Mouse (Mus musculus): ENCODE measurements around the gene Klhl30. TPM values are rescaled to one million over a fixed set of nuclear protein-coding genes. Genes with fewer than 3 reads are reported as not detected.

Klhl30 gene
- polyA plus RNA-seq, 1 experiment from 2014 or later = 0.30 TPM

DNA sequence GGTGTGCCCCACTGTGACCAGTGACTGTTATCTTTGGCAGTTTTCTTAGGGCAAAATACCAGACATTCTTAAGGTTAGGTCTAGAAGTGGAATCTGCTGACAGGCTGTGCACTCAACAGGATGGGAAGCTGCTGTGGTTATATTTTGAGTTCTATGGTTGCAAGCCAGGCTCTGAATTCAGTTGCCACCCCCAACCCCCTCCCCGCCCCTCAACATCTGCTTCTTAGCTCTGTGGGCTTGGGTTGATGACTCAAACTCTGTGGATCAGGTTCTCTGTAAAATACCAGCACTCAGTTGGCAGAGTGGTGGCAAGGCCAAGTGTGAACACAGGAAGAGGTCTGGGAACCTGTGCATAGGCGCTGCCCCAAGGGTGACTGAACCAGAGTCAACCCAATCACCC, 1.5 kb downstream of the Klhl30 start:
- no peak for ATAC-seq
- Histone ChIP-seq H3K36me3 (ENCODE audit: control insufficient read depth, insufficient read depth, low read length) (no peaks in the 10 kb centered on the region), H3K4me2 (ENCODE audit: low read length) (no peak overlapping the region), H3K27me3 (replicated peaks; ENCODE audit: control insufficient read depth, insufficient read depth, low read length) (no peaks in the 10 kb centered on the region), H3K9ac (ENCODE audit: low read depth, low read length) (no peak overlapping the region), H3K27ac (ENCODE audit: low read depth, low read length) (no peak overlapping the region), H3K4me3 (ENCODE audit: low read length) (no peak overlapping the region), H3K4me1 (ENCODE audit: control insufficient read depth, insufficient read depth, low read depth, low read length) (no peaks in the 10 kb centered on the region), H3K9me3 (ENCODE audit: control insufficient read depth, low read length) (no peaks in the 10 kb centered on the region)
- WGBS = 93% methylated on average over 2 of the region's 2 CpGs

DNA sequence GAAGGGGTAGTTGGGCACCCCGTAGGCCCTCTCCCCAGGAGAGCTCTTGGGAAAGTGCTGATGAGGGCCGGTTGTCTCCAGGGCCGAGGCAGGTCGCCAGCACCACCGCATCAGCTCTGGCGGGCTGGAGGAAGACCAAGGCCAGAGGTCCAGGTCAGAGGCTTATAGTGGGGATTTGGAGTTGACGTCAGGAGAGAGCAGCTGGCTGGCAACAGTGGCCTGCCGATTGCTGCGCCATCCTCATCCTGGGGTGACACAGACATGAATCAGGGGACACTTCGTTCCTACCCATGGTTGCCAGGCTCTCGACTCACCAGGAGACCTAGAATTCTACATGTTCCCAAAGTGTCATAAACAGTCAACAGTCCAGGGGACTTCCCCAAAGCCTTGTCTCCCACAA, 5.3 kb downstream of the Klhl30 start:
- WGBS = 84% methylated on average over 11 of the region's 11 CpGs
- H3K4me1 ChIP-seq (ENCODE audit: control insufficient read depth, insufficient read depth, low read depth, low read length) = no peaks in the 10 kb centered on the region
- H3K27ac ChIP-seq (ENCODE audit: low read depth, low read length) = no peak overlapping the region
- H3K9me3 ChIP-seq (ENCODE audit: control insufficient read depth, low read length) = no peaks in the 10 kb centered on the region
- no peaks in the 10 kb centered on the region for H3K27me3 ChIP-seq (replicated peaks; ENCODE audit: control insufficient read depth, insufficient read depth, low read length)
- no peaks in the 10 kb centered on the region for H3K36me3 ChIP-seq (ENCODE audit: control insufficient read depth, insufficient read depth, low read length)
- H3K4me3 ChIP-seq (ENCODE audit: low read length) = no peak overlapping the region
- ATAC-seq = no peak
- no peak overlapping the region for H3K9ac ChIP-seq (ENCODE audit: low read depth, low read length)
- no peak overlapping the region for H3K4me2 ChIP-seq (ENCODE audit: low read length)

DNA sequence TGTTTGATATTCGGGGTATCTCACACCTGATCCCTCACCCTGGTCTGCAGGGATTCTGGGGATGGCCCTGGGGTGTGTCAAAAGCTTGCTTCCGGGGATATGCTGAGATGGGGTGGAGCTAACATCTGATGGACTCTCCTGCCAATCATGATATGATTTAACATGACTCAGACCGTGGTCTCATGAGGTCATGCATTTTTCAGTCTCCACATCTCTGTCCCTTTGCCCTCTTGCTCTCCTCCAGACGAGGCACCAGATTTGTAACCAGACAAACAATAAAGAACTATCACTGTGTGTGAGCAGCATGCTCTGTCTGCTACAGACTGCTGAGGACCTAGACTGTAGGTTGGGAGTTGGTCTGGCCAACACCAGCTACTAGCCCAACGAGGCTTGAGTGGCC, 11.3 kb downstream of the Klhl30 start:
- H3K9ac ChIP-seq (ENCODE audit: low read depth, low read length) = no peak overlapping the region
- no peak overlapping the region for H3K4me2 ChIP-seq (ENCODE audit: low read length)
- H3K27me3 ChIP-seq (replicated peaks; ENCODE audit: control insufficient read depth, insufficient read depth, low read length) = peaks cover 3% of the 10 kb centered on the region; the same call in 1 of the 2 replicates
- ATAC-seq = no peak
- H3K27ac ChIP-seq (ENCODE audit: low read depth, low read length) = no peak overlapping the region
- H3K4me1 ChIP-seq (ENCODE audit: control insufficient read depth, insufficient read depth, low read depth, low read length) = peaks cover 7% of the 10 kb centered on the region
- no peak overlapping the region for H3K4me3 ChIP-seq (ENCODE audit: low read length)
- no peaks in the 10 kb centered on the region for H3K9me3 ChIP-seq (ENCODE audit: control insufficient read depth, low read length)
- no peaks in the 10 kb centered on the region for H3K36me3 ChIP-seq (ENCODE audit: control insufficient read depth, insufficient read depth, low read length)
- WGBS = 82% methylated on average over 5 of the region's 5 CpGs

DNA sequence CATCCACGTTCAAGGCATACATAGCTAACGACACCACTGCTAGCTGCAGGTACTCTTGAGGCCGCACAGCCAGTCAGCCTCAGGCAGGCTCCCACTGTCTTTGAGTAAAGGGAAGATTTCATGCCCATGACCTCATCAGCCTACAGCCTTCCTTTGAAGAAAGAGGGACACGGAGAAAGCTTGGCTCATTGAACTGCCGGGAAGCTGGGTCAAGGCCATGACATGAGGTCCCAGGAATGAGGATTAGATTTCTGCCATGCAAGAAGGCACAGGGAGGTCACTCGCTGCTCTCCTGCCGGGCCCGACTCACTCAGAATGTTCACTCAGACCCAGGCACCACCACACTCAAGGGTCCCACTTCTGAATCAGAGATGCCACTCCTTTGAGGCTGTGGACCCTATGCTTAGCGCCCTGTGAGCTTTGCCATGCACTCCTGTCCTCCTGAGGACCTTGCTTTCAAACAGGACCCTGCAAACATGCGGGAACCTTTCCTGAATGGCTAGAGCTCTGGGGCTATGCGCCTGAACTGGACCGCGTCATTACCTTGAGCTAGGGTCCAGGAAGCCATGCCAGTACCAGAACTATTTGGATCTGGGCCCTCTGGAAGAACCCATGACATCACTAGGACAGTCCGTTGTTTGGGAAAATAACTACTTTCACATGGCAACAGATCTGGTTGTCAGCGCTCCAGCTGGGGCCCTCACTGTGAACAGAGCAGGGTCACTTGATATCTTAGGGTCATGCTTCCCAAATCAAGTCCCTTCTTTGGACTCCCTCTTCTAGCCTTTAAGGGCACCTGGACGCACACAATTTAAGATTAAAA, 14.2 kb downstream of the Klhl30 start:
- Histone ChIP-seq H3K4me3 (ENCODE audit: low read length) (no peak overlapping the region), H3K36me3 (ENCODE audit: control insufficient read depth, insufficient read depth, low read length) (no peaks in the 10 kb centered on the region), H3K27ac (ENCODE audit: low read depth, low read length) (no peak overlapping the region), H3K4me2 (ENCODE audit: low read length) (no peak overlapping the region), H3K4me1 (ENCODE audit: control insufficient read depth, insufficient read depth, low read depth, low read length) (peaks cover 7% of the 10 kb centered on the region), H3K9ac (ENCODE audit: low read depth, low read length) (no peak overlapping the region), H3K27me3 (replicated peaks; ENCODE audit: control insufficient read depth, insufficient read depth, low read length) (peaks cover 7% of the 10 kb centered on the region), H3K9me3 (ENCODE audit: control insufficient read depth, low read length) (no peaks in the 10 kb centered on the region)
- no peak for ATAC-seq
- WGBS = 91% methylated on average over 16 of the region's 16 CpGs

DNA sequence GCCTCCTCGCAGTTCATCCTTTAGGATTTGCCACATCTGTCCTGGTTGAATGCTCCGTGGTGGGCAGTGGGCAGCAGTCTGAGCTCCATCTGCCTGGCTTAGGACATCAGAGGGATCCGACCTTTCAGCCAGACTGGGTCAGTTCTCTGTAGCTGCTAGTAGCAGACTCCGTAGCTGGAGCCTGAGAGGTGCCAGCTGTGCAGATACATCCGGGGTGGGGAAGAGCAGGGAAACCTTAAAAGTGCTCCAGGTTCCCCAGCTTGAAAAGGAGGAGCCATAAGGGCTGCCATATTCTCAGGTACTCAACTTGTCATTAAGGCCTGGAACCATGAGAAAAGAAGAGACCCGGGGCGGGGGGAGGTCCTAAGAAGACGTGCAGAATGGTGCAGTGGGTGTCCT, 15.0 kb downstream of the Klhl30 start:
- no peaks in the 10 kb centered on the region; the same call in 1 of the 2 replicates for H3K36me3 ChIP-seq (ENCODE audit: control insufficient read depth, insufficient read depth, low read length)
- H3K9me3 ChIP-seq (ENCODE audit: control insufficient read depth, low read length) = no peaks in the 10 kb centered on the region
- peaks cover 7% of the 10 kb centered on the region for H3K4me1 ChIP-seq (ENCODE audit: control insufficient read depth, insufficient read depth, low read depth, low read length)
- H3K9ac ChIP-seq (ENCODE audit: low read depth, low read length) = peak overlapping the region; percentile 55; the same call in 1 of the 2 replicates
- peak overlapping the region; percentile 39 for H3K4me3 ChIP-seq (ENCODE audit: low read length)
- H3K27me3 ChIP-seq (replicated peaks; ENCODE audit: control insufficient read depth, insufficient read depth, low read length) = peaks cover 7% of the 10 kb centered on the region
- no peak overlapping the region for H3K27ac ChIP-seq (ENCODE audit: low read depth, low read length)
- 0 out of 2 replicates have a peak, but pooled peaks have one; percentile 18 for ATAC-seq
- peak overlapping the region; percentile 67 for H3K4me2 ChIP-seq (ENCODE audit: low read length)
- WGBS = 28% methylated on average over 8 of the region's 8 CpGs

DNA sequence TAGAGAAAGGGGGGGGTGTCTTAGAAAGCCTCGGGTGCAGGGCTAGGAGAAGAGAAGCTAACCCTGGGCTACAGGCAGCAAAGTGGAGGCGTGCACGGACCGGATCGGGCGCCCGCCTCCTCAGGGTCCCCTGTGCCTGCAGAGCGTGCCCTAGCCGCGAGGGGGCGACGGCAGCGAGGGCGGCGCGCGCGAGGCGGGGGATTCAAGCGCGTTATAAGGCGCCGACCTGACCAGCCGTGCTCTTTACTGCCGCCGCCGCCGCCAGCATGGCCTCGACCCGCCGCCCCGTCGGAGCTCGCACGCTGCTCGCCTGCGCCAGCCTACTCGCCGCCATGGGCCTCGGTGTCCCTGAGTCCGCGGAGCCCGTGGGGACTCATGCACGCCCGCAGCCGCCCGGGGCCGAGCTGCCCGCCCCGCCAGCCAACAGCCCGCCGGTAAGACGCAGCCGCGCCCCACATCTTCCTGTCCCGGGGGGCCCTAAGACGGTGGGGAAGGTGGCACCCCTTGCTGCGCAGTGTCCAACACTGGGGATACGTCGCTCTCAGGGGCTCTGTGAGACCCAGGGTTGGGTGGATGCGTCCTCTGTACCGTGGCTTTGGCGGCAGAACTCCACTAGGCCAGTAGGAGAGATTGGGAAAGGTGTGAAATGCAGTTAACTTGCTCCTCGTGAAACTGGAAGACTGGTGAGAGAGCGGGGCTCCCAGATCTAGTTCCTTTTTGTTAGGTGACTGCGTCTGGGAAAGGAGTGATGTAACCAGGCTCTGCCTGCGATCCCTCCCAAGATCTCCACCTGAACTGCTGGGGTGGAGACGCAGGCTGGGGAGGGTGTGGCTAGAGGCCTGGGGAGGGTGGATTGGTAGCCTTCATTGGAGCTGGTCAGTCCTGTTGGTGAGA, 15.6 kb downstream of the Klhl30 start, which contains the start of gene Erfe:
Gene Erfe, plus strand, starts transcription at position 216 of the 894 bp plus-strand sequence.
- H3K36me3 ChIP-seq (ENCODE audit: control insufficient read depth, insufficient read depth, low read length) = peaks cover under 1% of the 10 kb centered on the region; the same call in 1 of the 2 replicates

DNA sequence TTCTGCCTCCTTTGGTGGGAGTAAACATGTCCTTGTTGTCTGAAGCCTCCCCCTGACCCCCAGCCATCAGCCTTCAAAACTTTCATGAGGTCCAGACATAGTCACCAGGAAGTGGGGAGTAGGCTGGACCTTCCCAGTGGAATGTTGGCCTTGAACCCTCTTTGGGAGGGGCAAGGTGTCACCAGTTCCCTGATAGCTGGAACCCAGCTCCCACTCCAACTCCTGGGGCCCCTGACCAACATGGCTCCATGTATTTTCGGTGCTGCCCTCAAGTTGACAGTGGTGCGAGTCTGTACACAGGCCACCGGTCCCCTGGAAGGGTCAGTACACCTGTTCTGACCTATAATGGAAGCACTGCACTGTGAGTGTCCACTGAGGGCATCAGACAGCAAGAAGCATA, 16.5 kb downstream of the Klhl30 start:
- H3K9me3 ChIP-seq (ENCODE audit: control insufficient read depth, low read length) = no peaks in the 10 kb centered on the region
- H3K4me3 ChIP-seq (ENCODE audit: low read length) = no peak overlapping the region
- no peak overlapping the region for H3K9ac ChIP-seq (ENCODE audit: low read depth, low read length)
- 96% methylated on average over 3 of the region's 3 CpGs for WGBS
- no peak overlapping the region for H3K4me2 ChIP-seq (ENCODE audit: low read length)
- peaks cover 7% of the 10 kb centered on the region for H3K4me1 ChIP-seq (ENCODE audit: control insufficient read depth, insufficient read depth, low read depth, low read length)
- peaks cover 8% of the 10 kb centered on the region for H3K36me3 ChIP-seq (ENCODE audit: control insufficient read depth, insufficient read depth, low read length)
- no peak overlapping the region for H3K27ac ChIP-seq (ENCODE audit: low read depth, low read length)
- peaks cover 7% of the 10 kb centered on the region for H3K27me3 ChIP-seq (replicated peaks; ENCODE audit: control insufficient read depth, insufficient read depth, low read length)
- no peak for ATAC-seq

More for the DNA sequence above, 15.6 kb downstream of the Klhl30 start, which contains the start of gene Erfe:
- 2% methylated on average over 60 of the region's 68 CpGs for WGBS
- H3K9ac ChIP-seq (ENCODE audit: low read depth, low read length) = peak within 1 kb of the TSS; percentile 55
- H3K4me2 ChIP-seq (ENCODE audit: low read length) = peak within 1 kb of the TSS; percentile 67
- peaks cover 7% of the 10 kb centered on the region for H3K4me1 ChIP-seq (ENCODE audit: control insufficient read depth, insufficient read depth, low read depth, low read length)
- H3K4me3 ChIP-seq (ENCODE audit: low read length) = peak within 1 kb of the TSS; percentile 39
- peak; percentile 50 for ATAC-seq
- H3K9me3 ChIP-seq (ENCODE audit: control insufficient read depth, low read length) = no peaks in the 10 kb centered on the region
- H3K27ac ChIP-seq (ENCODE audit: low read depth, low read length) = no peak within 1 kb of the TSS
- peaks cover 7% of the 10 kb centered on the region for H3K27me3 ChIP-seq (replicated peaks; ENCODE audit: control insufficient read depth, insufficient read depth, low read length)

DNA sequence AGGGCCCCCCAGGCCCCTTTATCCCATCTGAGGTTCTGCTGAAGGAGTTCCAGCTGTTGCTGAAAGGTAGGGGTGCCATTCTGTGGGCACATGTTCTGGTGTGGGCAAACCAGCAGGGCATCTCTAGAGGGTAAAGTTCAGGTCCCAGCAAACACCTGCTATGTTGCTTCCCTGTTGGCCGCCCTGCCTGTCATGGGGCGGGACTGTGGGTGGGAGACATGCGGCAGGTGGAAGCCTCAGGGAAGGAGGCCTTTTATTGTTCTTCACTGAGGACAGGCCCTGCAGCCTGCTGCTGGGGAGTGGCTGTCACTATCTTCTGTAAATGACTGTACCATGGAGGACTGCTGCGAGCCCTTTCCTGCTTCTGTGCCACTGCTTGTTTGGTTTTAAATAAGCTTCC, 18.6 kb downstream of the Klhl30 start:
- no peak overlapping the region for H3K4me3 ChIP-seq (ENCODE audit: low read length)
- no peak overlapping the region for H3K27ac ChIP-seq (ENCODE audit: low read depth, low read length)
- peaks cover 7% of the 10 kb centered on the region for H3K4me1 ChIP-seq (ENCODE audit: control insufficient read depth, insufficient read depth, low read depth, low read length)
- ATAC-seq = no peak
- H3K9me3 ChIP-seq (ENCODE audit: control insufficient read depth, low read length) = no peaks in the 10 kb centered on the region
- H3K4me2 ChIP-seq (ENCODE audit: low read length) = no peak overlapping the region
- no peak overlapping the region for H3K9ac ChIP-seq (ENCODE audit: low read depth, low read length)
- WGBS = 55% methylated on average over 4 of the region's 4 CpGs
- peaks cover 7% of the 10 kb centered on the region for H3K27me3 ChIP-seq (replicated peaks; ENCODE audit: control insufficient read depth, insufficient read depth, low read length)
- H3K36me3 ChIP-seq (ENCODE audit: control insufficient read depth, insufficient read depth, low read length) = peaks cover 19% of the 10 kb centered on the region

DNA sequence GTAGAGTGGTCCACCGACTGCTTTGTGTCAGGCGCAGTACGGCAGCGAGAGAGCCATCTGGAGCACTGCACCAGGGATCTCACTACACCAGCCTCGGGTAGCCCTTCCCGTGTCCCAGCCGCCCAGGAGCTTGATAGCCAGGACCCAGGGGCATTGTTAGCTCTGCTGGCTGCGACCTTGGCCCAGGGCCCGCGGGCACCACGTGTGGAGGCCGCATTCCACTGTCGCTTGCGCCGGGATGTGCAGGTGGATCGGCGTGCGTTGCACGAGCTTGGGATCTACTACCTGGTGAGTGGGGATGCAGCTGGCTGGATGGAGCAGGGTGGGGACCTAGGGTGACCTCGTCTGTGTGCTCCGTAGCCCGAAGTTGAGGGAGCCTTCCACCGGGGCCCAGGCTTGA, 19.2 kb downstream of the Klhl30 start:
- 86% methylated on average over 23 of the region's 23 CpGs for WGBS
- H3K9ac ChIP-seq (ENCODE audit: low read depth, low read length) = no peak overlapping the region
- H3K36me3 ChIP-seq (ENCODE audit: control insufficient read depth, insufficient read depth, low read length) = peaks cover 25% of the 10 kb centered on the region
- H3K27me3 ChIP-seq (replicated peaks; ENCODE audit: control insufficient read depth, insufficient read depth, low read length) = peaks cover 7% of the 10 kb centered on the region
- no peak overlapping the region for H3K4me2 ChIP-seq (ENCODE audit: low read length)
- H3K27ac ChIP-seq (ENCODE audit: low read depth, low read length) = no peak overlapping the region
- H3K4me1 ChIP-seq (ENCODE audit: control insufficient read depth, insufficient read depth, low read depth, low read length) = peaks cover 7% of the 10 kb centered on the region
- ATAC-seq = no peak
- H3K9me3 ChIP-seq (ENCODE audit: control insufficient read depth, low read length) = no peaks in the 10 kb centered on the region
- no peak overlapping the region for H3K4me3 ChIP-seq (ENCODE audit: low read length)
